Mouse (Mus musculus): ENCODE data around the gene Fam189b.

- TF ChIP-seq CTCF (IDR thresholded peaks at IDR 0.05; ENCODE audit: borderline replicate concordance, insufficient read depth, low read depth, low read length), result no peak
- no peak for TF ChIP-seq POLR2A (IDR thresholded peaks at IDR 0.05; ENCODE audit: borderline replicate concordance, insufficient read depth, low read length)
Observed at GRCm38 (mm10) chr3:89233562-89234110, 50.7 kb downstream of the Fam189b start.
